Mouse (Mus musculus): ENCODE data around the gene Fastk. TPM values are rescaled to one million over a fixed set of nuclear protein-coding genes. Genes with fewer than 3 reads are reported as not detected.

Fastk gene
- polyA plus RNA-seq, 1 experiment from 2014 or later, result 190 TPM

DNA sequence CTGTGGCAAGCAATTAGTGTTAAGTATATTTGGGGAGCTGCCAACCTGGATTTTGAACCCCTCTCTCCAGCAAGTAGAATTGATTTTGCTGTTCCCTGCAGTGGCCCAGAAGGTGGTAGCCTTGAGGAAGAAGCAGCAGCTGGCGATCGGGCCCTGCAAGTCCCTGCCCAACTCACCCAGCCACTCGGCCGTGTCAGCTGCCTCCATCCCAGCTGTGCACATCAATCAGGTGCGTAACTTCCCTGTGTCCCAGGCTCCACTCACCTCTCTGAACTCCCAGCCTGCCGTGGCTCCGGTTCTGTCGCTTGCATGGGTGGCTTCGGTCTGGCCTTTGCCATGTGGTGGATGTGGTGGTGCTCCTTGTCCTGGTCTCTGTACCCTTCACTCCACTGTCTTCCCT lies 32.8 kb upstream of the Fastk start:
- CTCF ChIA-PET, result interaction anchor here (1.2 kb wide), 1 partner anchor 10 kb away, joined by 4 read pairs; no protein-coding TSS in a partner anchor
- H3K27me3 ChIP-seq, result no peaks in the 10 kb centered on the region
- TF ChIP-seq CTCF (IDR thresholded peaks at IDR 0.05), result no peak
- ATAC-seq (no peak), DNase-seq (ENCODE audit: low read depth, low spot score) (no peak)
- in situ Hi-C loops (cut with MboI; ENCODE audit: low pct_unique_long_range_greater_than_20kb), result no loop called here
- POLR2A ChIA-PET, result no interaction called here

DNA sequence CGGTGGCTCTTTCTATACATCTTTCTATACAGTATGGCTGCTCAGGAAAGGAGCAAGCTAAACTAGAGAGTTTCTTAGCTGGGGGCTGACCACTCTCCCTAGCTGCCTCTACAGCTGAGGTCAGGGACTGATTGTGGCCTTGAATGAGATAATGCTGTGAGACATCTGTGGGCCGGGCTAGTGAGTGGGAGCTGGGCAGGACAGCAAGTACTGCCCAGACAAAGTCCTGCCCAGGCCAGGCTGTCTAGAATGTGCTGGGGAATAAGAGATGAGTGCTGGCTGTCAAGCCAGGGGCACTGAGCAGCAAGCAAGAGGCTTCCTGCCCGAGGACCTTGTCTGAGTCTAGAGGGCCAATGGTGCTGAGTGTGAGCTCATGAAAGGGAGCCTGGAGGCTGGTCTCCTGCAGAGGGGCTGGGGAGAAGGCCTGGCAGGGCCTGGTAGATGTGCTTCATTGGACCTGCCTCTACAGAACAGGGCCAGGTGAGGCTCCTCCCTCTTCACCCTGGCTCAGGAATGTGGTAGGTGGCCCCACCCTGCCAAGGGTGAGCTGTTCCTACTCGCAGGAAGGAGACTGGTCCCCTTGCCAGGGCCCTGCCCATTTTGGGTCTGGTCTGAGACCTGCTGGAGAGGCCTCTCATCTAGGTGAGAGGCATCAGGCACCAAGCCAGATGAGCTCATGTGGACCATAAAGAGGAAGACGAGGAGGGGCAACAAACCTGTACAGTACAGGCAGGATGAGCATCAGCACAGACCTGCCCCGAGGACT lies 30.6 kb upstream of the Fastk start:
- in situ Hi-C loops (cut with MboI; ENCODE audit: low pct_unique_long_range_greater_than_20kb), result no loop called here
- DNase-seq (ENCODE audit: low read depth, low spot score), result no peak
- POLR2A ChIA-PET, result interaction anchor here (0.7 to 1.1 kb wide), 4 partner anchors 10 to 80 kb away, joined by 3 to 5 read pairs (median 4); partner anchors contain the start of gene Agap3
- H3K27me3 ChIP-seq, result no peaks in the 10 kb centered on the region
- CTCF ChIA-PET, result interaction anchor here (1.4 to 13.4 kb wide), 3 partner anchors 10 to 82 kb away, joined by 4 to 106 read pairs (median 6); partner anchors contain the start of genes Abcb8 and Atg9b
- ATAC-seq, result no peak
- TF ChIP-seq CTCF (IDR thresholded peaks at IDR 0.05), result no peak

DNA sequence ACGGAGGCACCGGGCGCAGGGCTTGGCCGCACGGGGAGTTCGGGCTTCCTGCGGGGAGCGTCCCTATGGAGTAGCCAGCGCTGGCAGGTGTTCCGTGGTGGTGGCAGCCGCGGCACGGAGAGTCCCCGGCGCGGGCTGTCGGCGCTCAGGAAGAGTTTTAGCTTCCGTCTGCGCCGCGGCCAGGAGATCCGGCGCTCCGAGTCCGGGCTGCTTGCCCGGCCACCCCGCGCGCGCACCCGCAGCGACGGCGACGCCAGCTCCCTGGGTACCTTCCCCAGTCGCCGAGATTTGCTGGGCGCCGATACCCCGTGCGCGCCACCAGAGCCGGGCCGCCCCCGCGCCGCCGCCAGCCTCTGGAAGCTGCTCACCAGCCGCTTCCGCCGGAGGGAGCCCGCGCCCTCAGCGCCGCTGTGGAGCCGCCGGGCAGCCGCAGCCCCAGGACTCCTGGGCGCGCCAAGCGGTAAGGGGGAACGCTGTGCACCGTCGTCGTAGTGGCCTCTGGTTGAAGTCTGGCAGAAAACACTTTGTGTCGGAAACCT lies 29.7 kb upstream of the Fastk start:
- CTCF ChIA-PET, result interaction anchor here (0.8 to 13.4 kb wide), 2 partner anchors 9 to 81 kb away, joined by 3 to 106 read pairs; partner anchors contain the start of genes Abcb8 and Atg9b
- ATAC-seq (no peak), DNase-seq (ENCODE audit: low read depth, low spot score) (no peak)
- no peak for TF ChIP-seq CTCF (IDR thresholded peaks at IDR 0.05)
- H3K27me3 ChIP-seq, result no peaks in the 10 kb centered on the region
- in situ Hi-C loops (cut with MboI; ENCODE audit: low pct_unique_long_range_greater_than_20kb), result loop anchor here (5.0 kb wide), 1 partner anchor 77 kb away; no protein-coding TSS in a partner anchor
- POLR2A ChIA-PET, result interaction anchor here (0.7 to 1.6 kb wide), 2 partner anchors 79 to 131 kb away, joined by 3 to 7 read pairs; no protein-coding TSS in a partner anchor

DNA sequence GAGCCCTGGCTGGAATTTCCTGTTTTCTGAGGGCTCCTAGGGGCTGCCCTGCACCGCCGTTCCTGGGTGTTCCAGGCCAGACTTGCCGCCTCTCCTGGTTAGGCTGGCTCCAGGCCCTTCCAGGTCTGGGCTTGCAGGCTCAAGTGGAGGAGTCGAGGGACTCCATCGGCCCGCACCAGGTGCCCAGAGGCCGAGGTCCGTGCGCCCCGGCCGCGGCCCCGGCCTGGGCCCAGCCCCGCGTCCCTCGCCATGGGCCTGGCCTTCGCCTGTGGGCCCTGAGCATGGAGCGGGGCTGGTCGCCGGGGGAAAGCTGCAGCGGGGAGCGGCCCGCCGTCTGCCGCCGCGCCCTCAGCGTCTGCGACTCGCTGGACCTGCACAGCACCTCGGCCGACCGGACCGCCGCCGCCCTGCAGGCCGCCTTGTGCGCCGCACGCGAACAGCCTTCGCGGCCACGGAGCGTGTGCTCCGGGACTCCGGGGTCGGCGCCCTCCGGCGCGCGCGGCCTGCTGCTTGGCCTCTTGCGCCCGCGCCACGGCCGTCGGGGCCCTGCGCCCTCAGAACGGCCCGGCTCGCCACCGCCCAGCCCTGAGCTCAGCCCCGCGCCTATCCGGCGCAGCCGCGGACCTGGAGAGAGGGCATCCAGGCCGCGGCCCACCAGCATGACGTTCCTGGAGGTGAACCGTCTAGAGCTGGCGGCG lies 29.1 kb upstream of the Fastk start:
- CTCF ChIA-PET, result interaction anchor here (0.8 to 13.4 kb wide), 3 partner anchors 9 to 80 kb away, joined by 3 to 106 read pairs (median 3); partner anchors contain the start of genes Abcb8 and Atg9b
- POLR2A ChIA-PET, result interaction anchor here (0.7 to 1.6 kb wide), 2 partner anchors 79 to 132 kb away, joined by 3 to 7 read pairs; no protein-coding TSS in a partner anchor
- no peak for TF ChIP-seq CTCF (IDR thresholded peaks at IDR 0.05)
- DNase-seq (ENCODE audit: low read depth, low spot score) (no peak), ATAC-seq (no peak)
- in situ Hi-C loops (cut with MboI; ENCODE audit: low pct_unique_long_range_greater_than_20kb), result loop anchor here (5.0 kb wide), 1 partner anchor 77 kb away; no protein-coding TSS in a partner anchor
- no peaks in the 10 kb centered on the region for H3K27me3 ChIP-seq

DNA sequence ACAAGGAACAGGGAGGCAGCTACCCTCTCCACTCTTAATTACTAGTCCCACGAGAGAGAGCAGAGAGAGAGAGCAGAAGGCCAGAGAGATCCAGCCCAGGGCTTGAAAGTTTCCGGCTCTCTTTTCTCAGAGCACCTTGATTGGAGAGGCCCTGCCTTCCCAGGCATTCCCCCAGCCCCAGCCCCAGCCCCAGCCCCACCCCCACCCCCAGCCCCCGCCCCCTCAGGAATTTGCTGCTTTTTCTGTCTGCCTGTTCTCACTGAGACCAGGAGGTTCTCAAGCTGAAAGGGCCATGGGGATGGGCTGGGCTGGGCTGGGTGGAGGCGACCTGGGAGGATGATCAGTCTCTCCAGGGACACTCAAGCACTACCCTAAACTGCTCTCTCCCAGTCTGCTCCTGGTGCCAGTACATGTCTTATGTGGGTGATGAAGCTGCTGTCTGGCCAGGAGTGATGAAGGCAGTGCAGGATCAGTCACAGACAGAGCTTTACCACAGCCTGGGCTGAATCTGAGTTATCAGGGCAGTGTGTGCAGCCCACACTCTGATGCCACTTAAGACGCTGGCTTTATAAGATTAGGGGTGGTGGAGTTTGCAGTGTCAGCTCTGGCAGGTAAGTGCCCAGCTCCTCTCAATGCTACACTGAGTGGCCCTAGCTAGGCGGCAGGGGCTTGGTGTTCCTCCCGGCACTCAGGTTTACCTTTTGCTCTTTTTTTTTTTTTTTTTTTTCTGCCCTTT lies 28.0 kb upstream of the Fastk start:
- ChIA-PET CTCF (interaction anchor here (1.2 to 13.4 kb wide), 3 partner anchors 11 to 79 kb away, joined by 3 to 106 read pairs (median 6); partner anchors contain the start of genes Abcb8 and Atg9b), POLR2A (no interaction called here)
- in situ Hi-C loops (cut with MboI; ENCODE audit: low pct_unique_long_range_greater_than_20kb), result loop anchor here (5.0 kb wide), 1 partner anchor 76 kb away; no protein-coding TSS in a partner anchor
- no peaks in the 10 kb centered on the region for H3K27me3 ChIP-seq
- TF ChIP-seq CTCF (IDR thresholded peaks at IDR 0.05), result no peak
- no peak for DNase-seq (ENCODE audit: low read depth, low spot score)
- no peak for ATAC-seq

DNA sequence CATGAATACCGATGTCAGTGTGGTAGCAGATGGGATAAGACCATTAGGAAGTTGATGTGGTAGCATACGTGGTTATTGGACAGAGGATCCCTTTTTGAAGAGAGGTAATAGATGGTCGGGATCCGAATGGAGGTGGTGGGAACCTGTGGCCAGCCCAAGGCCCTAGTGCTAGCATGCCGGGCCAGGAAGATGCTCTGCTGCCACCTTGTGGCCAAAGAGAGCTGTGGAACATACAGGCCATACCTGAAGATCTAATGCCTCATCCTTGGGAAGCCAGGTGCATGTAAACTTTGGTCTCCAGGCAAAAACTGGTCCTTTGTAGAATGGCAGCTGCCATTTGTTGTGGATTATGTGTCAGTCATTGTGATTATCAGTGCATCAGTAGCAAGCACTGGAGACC lies 25.5 kb upstream of the Fastk start:
- DNase-seq (ENCODE audit: low read depth, low spot score) (no peak), ATAC-seq (peak; percentile 63)
- TF ChIP-seq CTCF (IDR thresholded peaks at IDR 0.05), result no peak
- H3K27me3 ChIP-seq, result no peaks in the 10 kb centered on the region
- in situ Hi-C loops (cut with MboI; ENCODE audit: low pct_unique_long_range_greater_than_20kb), result loop anchor here (5.0 kb wide), 1 partner anchor 73 kb away; no protein-coding TSS in a partner anchor
- ChIA-PET POLR2A (interaction anchor here (0.9 to 1.1 kb wide), 2 partner anchors 17 to 46 kb away, joined by 3 read pairs; no protein-coding TSS in a partner anchor), CTCF (interaction anchor here (0.9 to 13.4 kb wide), 7 partner anchors 12 to 77 kb away, joined by 3 to 106 read pairs (median 3); partner anchors contain the start of genes Abcb8, Agap3 and Atg9b)

DNA sequence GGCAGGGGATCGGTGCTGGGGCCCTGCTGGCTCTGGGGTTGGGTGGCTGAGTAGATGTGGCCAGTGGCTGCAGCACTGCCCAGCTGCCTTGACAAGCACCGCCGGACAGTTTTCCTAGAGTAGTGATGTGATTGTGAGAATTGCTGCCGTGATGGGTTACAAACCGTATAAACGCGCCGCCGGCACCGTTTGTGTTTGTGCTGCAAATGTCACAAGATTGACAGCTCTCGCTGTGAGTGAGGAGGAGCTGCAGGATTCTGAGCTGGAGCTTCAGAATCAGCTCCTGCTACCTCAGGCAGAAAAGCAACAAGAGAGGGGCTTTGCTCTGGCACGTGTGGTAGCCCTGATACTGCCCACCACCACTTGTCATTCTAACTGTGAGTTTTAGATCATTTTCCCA lies 21.7 kb upstream of the Fastk start:
- ChIA-PET POLR2A (interaction anchor here (1.1 to 1.3 kb wide), 2 partner anchors 12 to 41 kb away, joined by 4 to 8 read pairs; no protein-coding TSS in a partner anchor), CTCF (interaction anchor here (1.0 to 13.4 kb wide), 4 partner anchors 19 to 73 kb away, joined by 3 to 106 read pairs (median 6); partner anchors contain the start of genes Abcb8, Atg9b and Fastk)
- no peak for TF ChIP-seq CTCF (IDR thresholded peaks at IDR 0.05)
- in situ Hi-C loops (cut with MboI; ENCODE audit: low pct_unique_long_range_greater_than_20kb), result loop anchor here (10.0 kb wide), 1 partner anchor 202 kb away; no protein-coding TSS in a partner anchor
- ATAC-seq (no peak), DNase-seq (ENCODE audit: low read depth, low spot score) (no peak)
- no peaks in the 10 kb centered on the region for H3K27me3 ChIP-seq

DNA sequence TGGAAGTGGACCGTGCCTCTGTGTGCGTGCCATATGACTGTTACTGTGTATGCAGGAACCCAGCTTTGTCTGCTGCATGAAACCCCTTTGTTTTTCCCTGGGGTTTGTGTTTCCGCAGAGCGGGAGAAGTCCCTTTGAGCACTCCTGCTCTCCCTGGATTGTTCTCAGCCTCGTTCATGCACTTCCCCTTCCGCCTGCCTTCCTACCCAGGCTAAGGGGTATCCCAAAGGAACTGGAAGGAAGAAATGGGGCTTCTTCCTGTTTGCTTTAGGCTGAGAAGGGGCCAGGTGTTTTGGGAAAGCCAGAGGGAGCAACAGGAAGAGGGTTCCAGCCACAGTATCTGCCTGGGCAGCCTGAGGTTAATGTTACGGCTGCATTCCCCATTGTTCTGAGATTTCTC lies 10.5 kb upstream of the Fastk start:
- ATAC-seq (no peak), DNase-seq (ENCODE audit: low read depth, low spot score) (no peak)
- ChIA-PET POLR2A (interaction anchor here (1.6 kb wide), 1 partner anchor 11 kb away, joined by 8 read pairs; no protein-coding TSS in a partner anchor), CTCF (interaction anchor here (1.0 to 1.2 kb wide), 2 partner anchors 10 to 62 kb away, joined by 3 to 4 read pairs; partner anchors contain the start of gene Abcb8)
- in situ Hi-C loops (cut with MboI; ENCODE audit: low pct_unique_long_range_greater_than_20kb), result no loop called here
- H3K27me3 ChIP-seq, result no peaks in the 10 kb centered on the region
- TF ChIP-seq CTCF (IDR thresholded peaks at IDR 0.05), result no peak

DNA sequence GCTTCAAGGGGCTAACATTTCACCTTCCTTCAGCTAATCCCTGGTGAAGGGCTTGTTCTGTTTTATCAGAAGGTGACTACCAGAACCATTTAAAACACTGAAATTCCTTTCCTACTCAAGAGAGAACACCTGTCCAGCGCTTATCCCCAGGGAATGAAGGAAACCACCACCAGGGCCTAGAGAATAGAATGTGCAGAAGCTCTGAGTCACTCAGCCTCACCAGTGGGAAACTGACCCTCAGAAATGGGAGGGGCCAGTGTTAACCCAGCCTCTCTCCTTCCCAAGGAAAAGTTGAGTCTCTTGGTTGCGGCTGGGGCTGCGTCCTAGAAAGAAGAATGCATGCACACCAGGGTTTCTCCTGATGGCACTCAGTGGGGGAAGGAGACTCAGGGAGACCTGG lies 10.0 kb upstream of the Fastk start:
- ATAC-seq (no peak), DNase-seq (ENCODE audit: low read depth, low spot score) (no peak)
- POLR2A ChIA-PET, result interaction anchor here (1.6 kb wide), 1 partner anchor 11 kb away, joined by 8 read pairs; no protein-coding TSS in a partner anchor
- no peaks in the 10 kb centered on the region for H3K27me3 ChIP-seq
- in situ Hi-C loops (cut with MboI; ENCODE audit: low pct_unique_long_range_greater_than_20kb), result no loop called here
- TF ChIP-seq CTCF (IDR thresholded peaks at IDR 0.05), result no peak
- CTCF ChIA-PET, result interaction anchor here (1.0 to 1.2 kb wide), 2 partner anchors 11 to 62 kb away, joined by 3 to 4 read pairs; partner anchors contain the start of gene Abcb8
